Mouse (Mus musculus) lung, adult 2 months (tissue): ENCODE data around the gene Msantd1. TPM values are rescaled to one million over a fixed set of nuclear protein-coding genes. Genes with fewer than 3 reads are reported as not detected.

Experiments
- DNase-seq: peaks from one replicate; pipeline ENCODE4 v3.0.0; 2022
- H3K4me1 ChIP-seq: fragments of 200-500 bp; 2 replicates; pipeline ENCODE4 v1.6.1; 2011; ENCODE audit warnings: low read length; ENCODE audit not compliant: control insufficient read depth, insufficient read depth
- H3K4me3 ChIP-seq: fragments of 200-500 bp; replicated peaks from 2 replicates; pipeline ENCODE3; 2011; ENCODE audit warnings: low read depth, mild to moderate bottlenecking, control low read depth, low read length; ENCODE audit errors: extremely low read depth
- CTCF ChIP-seq: fragments of 200-500 bp; IDR thresholded peaks from 2 replicates; pipeline ENCODE4 v1.5.1; 2011; ENCODE audit warnings: mild to moderate bottlenecking, low read length, control low read depth; ENCODE audit not compliant: insufficient read depth
- POLR2A ChIP-seq: fragments of 200-500 bp; IDR thresholded peaks from 2 replicates; pipeline ENCODE4 v1.6.1; 2011; ENCODE audit warnings: low read depth, mild to moderate bottlenecking, control low read depth, low read length, borderline replicate concordance; ENCODE audit errors: extremely low read depth
- WGBS: fragments of 180-500 bp; shearing (Covaris S2); methylation state at CpG from one replicate; pipeline ENCODE4 v1.1.7; 2018; 5-methylcytosine and 5-hydroxymethylcytosine counted together
- polyA plus RNA-seq: library from polyadenylated mRNA; depleted of rRNA; stranded (reverse); fragments of >200 nt; gene quantifications from 2 replicates; pipeline ENCODE4 v1.2.3, GENCODE M21; 2012

The Msantd1 gene
- polyA plus RNA-seq, 1 experiment = 3.1 TPM

DNA sequence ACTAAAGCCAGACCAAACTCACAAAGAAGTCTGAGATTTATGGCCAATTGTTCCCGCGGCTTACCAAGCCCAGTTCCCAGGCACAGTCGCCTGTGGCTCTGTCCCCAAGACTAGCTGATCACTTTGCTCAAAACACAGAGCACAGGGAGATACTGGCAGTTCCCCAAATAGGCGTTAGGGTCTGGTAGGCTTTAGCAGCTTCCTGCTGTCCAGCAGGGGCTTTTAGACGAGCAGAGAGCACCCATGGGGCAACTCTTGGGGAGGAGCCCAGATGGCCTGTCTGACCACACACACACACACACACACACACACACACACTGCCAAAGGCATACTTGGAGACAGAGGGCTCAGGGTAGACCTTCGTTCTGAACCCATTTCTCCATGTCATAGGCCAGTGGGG, 14.7 kb downstream of the Msantd1 start:
- no peaks in the 10 kb centered on the region for H3K4me1 ChIP-seq
- no peak overlapping the region for H3K4me3 ChIP-seq
- no peak for DNase-seq
- TF ChIP-seq CTCF = no peak
- TF ChIP-seq POLR2A = no peak
- 67% methylated on average over 6 of the region's 6 CpGs for WGBS

- TF ChIP-seq POLR2A (no peak), CTCF (no peak)
- no peak for DNase-seq
- no peaks in the 10 kb centered on the region for H3K4me1 ChIP-seq
- H3K4me3 ChIP-seq = no peak overlapping the region
- WGBS = 81% methylated on average over 4 of the region's 4 CpGs
These were observed 16.1 kb downstream of the Msantd1 start for GRCm38 (mm10) chr5:34923920-34924319.

- 66% methylated on average over 7 of the region's 7 CpGs for WGBS
- TF ChIP-seq POLR2A (no peak), CTCF (no peak)
- DNase-seq = no peak
- no peak overlapping the region for H3K4me3 ChIP-seq
- H3K4me1 ChIP-seq = no peaks in the 10 kb centered on the region
These were observed 16.7 kb downstream of the Msantd1 start for GRCm38 (mm10) chr5:34924519-34924918.

DNA sequence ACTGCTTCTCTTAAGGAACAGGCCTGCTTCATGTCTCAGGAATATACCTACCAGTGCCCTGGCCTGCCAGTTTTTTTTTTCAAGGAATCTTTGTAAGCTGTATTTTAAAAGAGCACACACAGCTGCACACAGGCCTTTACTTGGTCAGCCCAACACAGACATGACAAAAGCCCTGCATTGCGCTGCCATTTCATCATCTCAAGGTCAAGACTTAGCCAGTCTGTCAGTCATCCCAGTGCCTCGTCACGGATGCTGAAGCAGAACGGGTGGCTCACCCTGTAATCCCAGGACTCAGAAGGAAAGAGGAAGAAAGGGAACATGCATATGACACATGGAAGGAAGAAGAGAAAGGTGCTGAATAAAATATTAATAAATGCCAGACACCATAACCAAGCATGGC, 19.8 kb downstream of the Msantd1 start:
- Histone ChIP-seq H3K4me1 (peaks cover 20% of the 10 kb centered on the region), H3K4me3 (no peak overlapping the region)
- no peak for TF ChIP-seq CTCF
- TF ChIP-seq POLR2A = no peak
- no peak for DNase-seq
- 83% methylated on average over 4 of the region's 4 CpGs for WGBS

DNA sequence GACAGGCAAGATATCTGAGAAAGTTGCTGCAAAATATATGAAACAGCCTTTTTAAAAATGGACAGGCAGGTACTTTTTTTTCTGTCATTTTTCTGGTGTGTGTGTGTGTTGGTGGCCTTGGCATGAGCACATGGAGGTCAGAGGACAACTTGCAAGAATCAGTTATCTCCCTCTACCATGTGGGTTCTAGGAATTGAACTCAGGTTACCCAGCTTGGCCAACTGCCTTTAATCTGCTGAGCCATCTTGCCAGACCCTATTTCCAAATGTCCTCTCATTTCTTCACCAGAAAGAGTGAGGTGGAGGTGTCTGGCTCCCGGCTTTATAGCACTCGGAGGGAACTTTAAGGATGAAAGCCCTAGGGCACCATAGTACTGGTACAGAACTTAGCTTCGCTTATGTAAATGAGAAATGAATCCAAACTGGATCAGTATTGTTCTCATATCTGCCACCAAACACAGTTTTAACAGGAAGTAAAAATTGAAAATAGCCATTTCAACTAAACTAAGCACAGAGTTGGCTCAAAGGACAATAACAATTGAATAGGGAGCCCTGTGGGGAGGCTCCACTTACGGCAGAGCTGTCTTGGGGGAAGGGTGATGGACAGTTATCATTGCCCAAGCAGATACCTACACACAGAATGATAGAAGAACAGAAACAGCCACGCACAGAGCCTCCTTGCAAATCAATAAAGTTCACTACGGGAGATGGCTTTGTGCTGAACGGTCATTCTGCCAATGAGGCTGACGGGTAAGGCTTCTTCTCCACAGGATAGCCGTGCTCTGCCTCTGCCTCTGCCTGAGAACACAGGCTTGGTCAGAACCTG, 22.6 kb downstream of the Msantd1 start:
- WGBS = 69% methylated on average over 9 of the region's 9 CpGs
- DNase-seq = no peak
- no peak overlapping the region for H3K4me3 ChIP-seq
- TF ChIP-seq POLR2A (no peak), CTCF (no peak)
- H3K4me1 ChIP-seq = peaks cover 20% of the 10 kb centered on the region

GRCm38 (mm10) chr5:34931091-34931490, 23.3 kb downstream of the Msantd1 start:
- no peak for DNase-seq
- Histone ChIP-seq H3K4me1 (peaks cover 20% of the 10 kb centered on the region), H3K4me3 (no peak overlapping the region)
- WGBS = 35% methylated on average over 2 of the region's 2 CpGs
- TF ChIP-seq CTCF (no peak), POLR2A (no peak)

- TF ChIP-seq CTCF (no peak), POLR2A (peak; percentile 61; the same call in 1 of the 2 replicates)
- WGBS = 23% methylated on average over 11 of the region's 11 CpGs
These were observed 24.0 kb downstream of the Msantd1 start for GRCm38 (mm10) chr5:34931516-34932457.

GRCm38 (mm10) chr5:34932458-34932806, 24.6 kb downstream of the Msantd1 start:
- H3K4me1 ChIP-seq = peaks cover 20% of the 10 kb centered on the region
- WGBS = 21% methylated on average over 4 of the region's 4 CpGs
- no peak overlapping the region for H3K4me3 ChIP-seq
- 0 out of 2 replicates have a peak, but pooled peaks have one; percentile 8 for TF ChIP-seq POLR2A
- no peak for TF ChIP-seq CTCF
- no peak for DNase-seq

More at GRCm38 (mm10) chr5:34931516-34932457, 24.0 kb downstream of the Msantd1 start:
- H3K4me1 ChIP-seq = peaks cover 20% of the 10 kb centered on the region
- no peak overlapping the region for H3K4me3 ChIP-seq
- DNase-seq = peak; percentile 19

- H3K4me1 ChIP-seq = peaks cover 20% of the 10 kb centered on the region
- 95% methylated on average over 1 of the region's 1 CpGs for WGBS
- no peak overlapping the region for H3K4me3 ChIP-seq
- TF ChIP-seq POLR2A = no peak
- TF ChIP-seq CTCF = no peak
- DNase-seq = no peak
These were observed 25.6 kb downstream of the Msantd1 start for GRCm38 (mm10) chr5:34933461-34933860.

DNA sequence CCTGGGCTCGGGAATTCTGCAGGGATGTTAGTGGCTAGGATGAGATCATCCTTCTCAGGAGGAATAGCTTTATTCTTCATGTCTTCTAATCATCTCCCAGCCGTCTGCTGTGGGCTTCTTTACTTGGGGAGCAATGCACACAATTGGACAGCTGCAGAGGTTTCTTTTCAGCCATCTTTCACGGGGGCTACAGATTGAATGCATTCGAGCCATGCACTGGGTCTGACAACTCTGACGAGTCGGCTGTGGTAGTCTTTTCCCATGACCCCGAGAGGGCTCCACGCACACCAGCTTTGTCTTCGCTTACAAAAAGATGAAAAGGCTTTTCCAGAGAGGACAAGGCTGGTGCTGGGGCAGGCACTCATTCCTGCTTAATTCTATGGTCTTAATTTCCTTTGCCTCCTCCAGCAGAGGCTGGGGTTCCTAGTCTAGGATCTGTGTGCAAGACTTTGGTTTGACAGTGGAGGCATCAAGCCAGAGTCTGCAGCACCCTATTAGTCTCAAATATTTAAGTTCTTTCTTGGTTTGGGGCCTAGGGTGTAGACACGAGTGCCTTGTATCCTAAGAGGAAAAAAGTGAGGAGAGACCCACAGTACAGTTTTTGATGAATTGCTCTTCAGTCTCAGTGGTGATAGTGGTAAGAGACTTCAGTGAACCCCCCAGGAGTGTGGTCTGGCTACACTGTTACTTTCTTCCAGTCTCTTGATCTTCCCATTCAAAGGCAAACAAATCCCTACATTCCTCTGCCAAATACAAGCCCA, 34.1 kb downstream of the Msantd1 start:
- no peak for TF ChIP-seq CTCF
- TF ChIP-seq POLR2A = no peak
- Histone ChIP-seq H3K4me1 (peaks cover 5% of the 10 kb centered on the region), H3K4me3 (no peak overlapping the region)
- no peak for DNase-seq
- 71% methylated on average over 10 of the region's 10 CpGs for WGBS
